Mouse (Mus musculus): ENCODE measurements around the gene Cfhr1.

Cfhr1 gene

GRCm38 (mm10) chr1:139560024-139560423 lies at the start of gene Cfhr1:
Gene Cfhr1, minus strand, starts transcription at chr1:139560272.
- no peak for DNase-seq

- DNase-seq: no peak
These were observed 8.8 kb downstream of the Cfhr1 start for GRCm38 (mm10) chr1:139551311-139551710.

DNA sequence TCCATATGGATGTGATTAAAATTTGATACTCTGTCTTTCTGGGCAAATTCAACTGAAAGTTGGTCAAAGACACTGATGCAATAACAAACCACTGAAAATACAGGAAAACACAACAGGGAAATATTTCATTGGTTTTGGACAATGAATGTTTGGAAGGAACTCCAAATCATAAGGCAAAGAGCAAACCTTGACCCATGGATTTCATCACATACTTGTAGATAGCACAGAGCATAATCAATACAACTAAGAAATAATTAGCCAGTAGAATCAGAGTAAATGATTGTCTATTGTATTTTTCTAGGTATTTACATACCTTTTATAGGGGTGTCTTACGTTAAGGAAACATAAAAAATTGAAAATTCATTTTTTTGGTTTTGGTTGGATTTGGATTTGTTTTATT lies 11.5 kb downstream of the Cfhr1 start:
- no peak for DNase-seq

- DNase-seq: no peak
These were observed 45.5 kb downstream of the Cfhr1 start for GRCm38 (mm10) chr1:139514556-139514955.

- DNase-seq: no peak
These were observed 58.8 kb downstream of the Cfhr1 start, which contains the start of gene F13b for GRCm38 (mm10) chr1:139501258-139501752. Gene F13b, plus strand, starts transcription at chr1:139501702.

GRCm38 (mm10) chr1:139499751-139500150 lies 60.3 kb downstream of the Cfhr1 start:
- no peak for DNase-seq
